Mouse (Mus musculus) regulatory T cell (primary cell): ENCODE data around the gene Eri3.

ENCODE experiments used
- in situ Hi-C: fragments of 300-600 bp; cut with MboI, MseI; formaldehyde crosslinking; loops from one replicate; pipeline ENCODE4 v1.15.1; 2025; ENCODE audit warnings: high pct_unique_total_duplicates

Eri3 gene

DNA sequence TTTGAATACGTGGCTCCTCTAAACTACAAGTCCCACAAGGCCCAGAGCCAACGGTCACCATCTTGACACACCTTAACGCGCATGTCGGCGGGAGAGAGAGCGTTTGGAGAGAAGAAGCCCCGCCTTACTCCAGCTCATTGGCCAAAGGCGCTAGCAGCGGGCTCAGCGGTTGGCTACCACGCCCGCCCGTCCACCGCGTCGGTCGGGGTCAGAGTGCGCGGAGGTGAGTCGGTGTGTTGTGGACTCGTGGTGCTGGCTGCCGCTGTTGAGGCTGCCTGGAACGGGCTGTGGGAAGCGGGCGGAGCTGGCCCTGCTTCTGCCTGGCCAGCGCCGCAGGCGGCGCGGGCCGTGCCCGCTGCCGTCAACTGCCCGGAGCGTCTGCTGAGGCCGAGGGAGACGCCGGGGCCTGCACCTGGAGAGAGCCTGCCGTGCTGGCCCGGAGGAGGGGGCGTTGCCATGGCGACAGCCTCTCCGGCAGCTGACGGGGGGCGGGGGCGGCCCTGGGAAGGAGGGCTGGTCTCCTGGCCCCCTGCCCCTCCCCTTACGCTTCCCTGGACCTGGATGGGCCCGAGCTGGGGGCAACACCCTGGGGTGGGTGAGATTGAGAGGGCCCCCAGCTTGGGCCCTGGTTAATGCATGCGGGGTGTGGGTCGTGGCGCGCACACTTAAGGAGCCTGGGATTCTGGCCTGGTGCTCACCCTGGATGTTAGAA is at the start of gene Eri3:
Gene Eri3, plus strand, starts transcription at position 226 of the 712 bp plus-strand sequence.
- in situ Hi-C loops, result no loop called here

DNA sequence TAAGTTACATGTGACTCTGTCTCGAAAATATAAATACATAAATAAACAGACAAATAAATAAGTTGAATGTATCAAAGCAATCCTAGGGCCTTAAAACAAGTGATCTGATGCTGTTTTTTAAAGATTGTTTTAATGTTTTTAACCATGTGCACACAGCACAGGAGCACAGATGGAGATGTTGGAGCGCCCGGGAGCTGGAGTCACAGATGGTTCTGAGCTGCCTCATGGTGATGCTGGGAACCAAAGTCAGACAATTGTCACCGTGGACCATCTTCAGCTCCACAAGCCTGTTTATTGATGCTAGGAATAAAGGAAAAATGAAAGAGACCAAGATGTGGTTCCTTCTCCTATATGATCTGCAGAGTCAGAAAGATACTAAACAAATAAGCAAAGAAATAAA is 31.9 kb upstream of the Eri3 start:
- in situ Hi-C loops, result no loop called here

DNA sequence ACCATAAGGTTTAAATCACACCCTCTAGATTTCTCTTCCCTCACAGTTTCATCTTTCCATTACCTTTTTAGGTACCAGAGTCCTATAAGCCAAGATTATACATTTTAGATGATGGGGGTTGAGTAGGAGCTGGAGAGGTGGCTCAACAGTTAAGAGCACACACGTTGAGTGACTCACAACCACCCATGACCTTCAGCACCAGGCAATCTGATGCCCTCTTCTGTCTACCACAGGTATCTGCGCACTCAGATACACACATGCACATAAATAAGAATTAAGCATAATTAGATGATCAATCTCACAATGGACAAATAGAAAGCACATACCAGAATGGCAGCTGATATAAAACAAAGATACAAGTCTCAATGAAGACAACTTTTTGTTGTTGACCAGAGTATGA is 28.8 kb upstream of the Eri3 start:
- in situ Hi-C loops, result no loop called here

DNA sequence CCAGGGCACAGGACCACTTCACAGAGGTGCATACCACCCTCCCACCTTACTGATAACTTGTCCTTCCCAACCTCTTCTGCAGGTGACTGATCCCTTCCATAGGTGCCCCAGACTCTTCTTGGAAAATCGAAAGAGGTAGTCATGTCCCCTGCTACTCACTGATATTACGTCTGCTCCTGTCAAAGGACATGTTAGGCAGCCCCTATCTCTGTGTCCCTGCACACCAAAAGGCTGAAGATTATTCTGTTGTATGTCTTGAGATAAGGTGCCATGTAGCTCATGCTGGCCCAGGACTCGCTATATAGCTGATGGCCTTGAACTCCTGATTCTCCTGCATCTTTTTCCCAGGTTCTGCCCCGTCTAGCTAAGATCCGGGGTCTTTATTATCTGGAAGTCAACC is 24.2 kb upstream of the Eri3 start:
- in situ Hi-C loops, result loop anchor here (5.0 kb wide), 1 partner anchor 199 kb away; no protein-coding TSS in a partner anchor

DNA sequence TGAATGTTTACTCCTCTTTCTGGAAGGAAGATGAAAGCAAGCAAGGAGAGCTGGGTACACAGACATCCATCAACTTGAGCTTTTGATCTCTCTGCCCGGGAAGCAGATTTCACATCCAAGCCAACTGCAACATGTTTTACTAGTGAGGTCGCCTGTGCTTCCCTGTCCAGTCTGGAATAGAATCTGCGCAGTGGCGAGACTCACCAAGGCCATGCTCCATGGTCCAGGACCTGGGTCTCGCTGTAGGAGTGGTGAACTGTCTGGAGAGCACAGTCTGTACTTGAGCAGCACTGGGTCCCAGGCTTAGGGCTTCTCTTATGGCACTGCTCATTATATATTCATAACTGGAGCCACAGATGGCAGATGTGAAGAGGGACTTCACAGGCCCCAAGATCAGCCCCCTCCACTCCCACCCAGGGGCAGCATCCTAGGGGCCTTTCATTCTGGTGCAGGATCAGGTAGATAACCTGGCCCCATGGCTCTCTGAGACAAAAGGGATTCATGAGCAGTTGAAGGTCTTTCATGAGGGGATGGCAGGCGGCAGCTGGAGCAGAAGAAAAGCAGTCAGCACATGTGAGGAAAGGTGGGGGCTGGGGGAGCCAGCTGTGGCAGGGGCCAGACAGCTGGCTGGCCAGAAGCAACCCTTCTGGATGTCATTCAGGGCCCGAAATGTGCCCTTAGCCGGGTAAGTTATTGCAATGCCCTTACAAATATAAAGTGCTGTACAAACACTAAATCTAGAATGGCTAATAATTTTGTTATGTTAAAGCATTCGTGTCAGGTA is 22.9 kb upstream of the Eri3 start:
- in situ Hi-C loops, result loop anchor here (5.0 kb wide), 1 partner anchor 200 kb away; no protein-coding TSS in a partner anchor

DNA sequence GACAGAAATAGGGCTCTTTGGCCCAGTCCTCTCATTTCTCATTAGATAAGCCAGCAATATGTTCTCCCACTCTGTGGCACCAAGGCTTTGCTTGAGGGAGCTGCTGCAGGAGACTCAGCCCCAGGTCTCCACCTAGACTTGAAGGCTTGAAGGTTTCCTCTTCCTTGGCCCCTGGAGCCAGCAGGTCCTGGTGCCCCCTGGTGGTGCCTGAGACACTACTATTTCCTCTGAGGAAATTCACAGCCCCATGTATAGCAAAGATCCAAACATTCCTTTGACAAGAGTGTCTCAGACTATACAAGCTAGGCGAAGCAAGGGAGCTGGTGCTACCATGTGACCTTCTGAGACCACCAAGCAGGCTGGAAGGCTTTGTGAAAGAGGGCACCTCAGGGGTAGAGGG is 22.2 kb upstream of the Eri3 start:
- in situ Hi-C loops, result loop anchor here (5.0 kb wide), 1 partner anchor 201 kb away; no protein-coding TSS in a partner anchor

DNA sequence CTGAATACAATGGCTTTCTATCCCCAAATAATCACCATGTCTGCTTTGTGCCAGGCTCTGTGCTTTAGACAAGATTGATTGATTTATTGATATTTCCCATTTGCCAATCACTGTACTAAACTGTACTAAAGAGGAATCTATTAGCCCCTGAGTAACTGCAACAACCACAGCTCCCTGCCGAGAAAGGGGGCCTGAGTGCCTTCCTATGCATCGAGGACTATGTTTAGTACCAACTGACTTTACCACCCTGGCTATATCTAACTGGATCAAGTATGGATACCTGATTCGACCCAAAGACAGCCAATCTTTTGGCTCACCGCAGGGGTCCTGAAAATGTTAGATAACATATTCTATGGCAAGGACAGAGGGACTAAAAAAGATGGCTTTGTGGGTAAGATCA is 20.3 kb upstream of the Eri3 start:
- in situ Hi-C loops, result loop anchor here (5.0 kb wide), 1 partner anchor 203 kb away; no protein-coding TSS in a partner anchor

DNA sequence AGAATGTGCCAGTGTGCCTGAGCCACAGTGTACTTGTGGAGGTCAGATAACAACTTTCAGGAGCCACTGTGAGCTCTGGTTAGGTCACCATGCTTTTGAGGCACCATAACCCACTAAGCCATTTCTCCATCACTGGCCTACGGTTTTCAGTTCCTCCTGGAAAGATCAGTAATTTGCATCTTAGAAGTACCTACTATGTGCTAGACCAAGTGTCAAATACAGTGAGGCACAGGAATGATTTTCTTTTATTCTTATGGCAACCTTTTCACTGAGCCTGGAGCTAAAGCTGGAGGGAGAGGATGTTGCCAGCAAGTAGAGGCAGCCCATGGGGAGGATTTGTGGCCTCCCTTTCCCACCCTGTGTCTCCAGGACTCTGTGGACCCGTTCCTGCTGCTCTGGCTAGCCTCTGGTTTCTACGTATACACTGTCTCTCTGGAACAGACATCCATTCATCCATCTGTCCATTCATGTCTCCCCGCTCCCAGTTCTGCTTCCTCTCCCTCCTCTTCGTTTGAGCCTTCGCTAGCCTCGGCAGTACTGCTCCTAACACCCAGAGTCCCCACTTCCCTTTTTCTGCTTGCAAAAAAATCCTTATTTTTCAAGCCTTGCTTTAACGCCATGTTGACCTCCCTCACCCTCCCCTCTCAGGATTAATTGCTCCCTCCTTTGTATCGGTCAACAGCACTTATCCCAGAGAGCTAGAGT is 14.5 kb upstream of the Eri3 start:
- in situ Hi-C loops, result no loop called here

DNA sequence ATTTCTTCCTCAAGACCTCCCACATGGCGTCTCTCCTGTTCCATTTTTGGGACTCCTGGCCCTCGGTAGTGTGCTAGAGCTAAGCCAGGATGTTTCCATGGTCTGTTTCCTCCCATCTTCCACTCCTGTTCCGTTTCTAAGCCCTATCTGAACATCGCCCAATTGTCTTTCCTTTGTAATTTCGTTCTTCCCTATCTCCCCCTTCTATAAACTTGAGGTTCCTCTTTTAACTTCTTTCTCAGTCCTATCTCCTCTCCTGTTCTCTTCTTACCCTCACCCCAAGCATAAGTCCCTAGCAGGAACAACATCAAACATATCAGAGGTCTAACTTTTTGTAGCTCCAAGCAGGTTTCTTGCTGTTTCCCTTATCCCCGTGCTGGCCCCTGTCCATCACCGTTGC is 13.2 kb upstream of the Eri3 start:
- in situ Hi-C loops, result no loop called here

DNA sequence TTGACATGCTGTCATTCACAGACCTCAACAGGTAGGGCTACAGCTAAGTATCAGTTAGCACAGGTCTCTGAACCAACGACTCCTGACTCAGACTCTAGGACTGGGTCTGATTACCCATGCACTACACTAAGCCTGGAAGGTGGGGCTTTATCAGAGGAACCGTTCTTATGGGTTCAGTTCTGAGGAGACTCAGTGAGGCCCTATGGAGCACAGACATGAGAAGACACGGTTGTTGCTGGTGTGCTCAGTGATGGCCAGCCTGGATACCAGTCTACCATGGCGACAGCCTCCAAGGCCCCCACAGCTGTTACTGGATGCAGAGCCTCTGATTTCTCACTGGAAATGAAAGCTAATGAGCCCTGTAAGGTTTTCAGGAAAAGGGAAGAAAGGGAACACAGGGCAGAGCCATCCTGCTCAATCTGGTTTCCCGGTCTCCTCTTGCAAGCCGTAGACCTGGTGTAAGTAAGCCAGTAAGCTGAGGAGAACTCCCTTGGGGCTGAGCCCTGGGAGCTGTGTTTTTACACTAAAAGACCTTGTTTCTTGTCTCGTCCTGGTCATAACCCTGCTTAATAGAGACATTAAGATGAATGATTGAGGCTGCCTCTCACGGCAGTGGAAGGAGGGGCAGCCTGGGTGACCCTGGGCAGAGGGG is 10.7 kb upstream of the Eri3 start:
- in situ Hi-C loops, result no loop called here

DNA sequence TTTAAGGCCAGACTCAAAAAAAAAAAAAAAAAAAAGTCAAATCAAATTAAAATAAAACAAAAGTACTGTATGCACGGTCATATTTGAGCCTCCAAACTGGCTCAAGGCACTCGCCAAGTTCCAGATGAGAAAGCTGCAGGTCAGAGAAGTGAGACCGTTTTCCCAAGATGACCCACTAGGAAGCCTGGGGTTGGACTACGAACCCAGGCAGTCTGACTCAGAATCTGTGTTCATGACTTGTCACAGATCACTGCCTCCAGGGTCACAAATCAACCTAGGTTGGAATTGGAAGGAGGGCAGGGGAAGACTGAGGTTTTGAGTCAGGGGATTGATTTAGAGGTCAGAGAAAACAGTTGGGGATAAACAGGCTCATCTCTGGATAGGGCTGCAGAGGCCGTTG is 9.6 kb upstream of the Eri3 start:
- in situ Hi-C loops, result no loop called here

DNA sequence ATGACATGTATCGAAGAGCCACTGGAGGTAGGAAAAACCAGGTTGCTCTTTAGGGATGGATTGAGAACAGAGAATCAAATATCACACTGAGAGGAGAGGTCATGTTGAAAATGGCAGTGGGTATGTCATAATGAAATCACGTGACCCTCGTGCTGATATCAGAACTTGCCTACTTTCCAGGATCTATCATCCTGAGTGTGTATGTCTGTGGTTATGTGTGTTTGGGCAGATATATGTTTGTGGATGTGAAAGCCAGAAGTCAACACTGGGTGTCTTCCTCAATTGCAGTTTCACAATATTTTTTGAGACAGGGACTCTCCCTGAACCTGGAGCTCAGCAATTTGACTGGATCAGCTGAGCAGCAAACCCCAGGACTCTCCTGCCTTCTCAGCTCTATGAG is 4.7 kb upstream of the Eri3 start:
- in situ Hi-C loops, result no loop called here

DNA sequence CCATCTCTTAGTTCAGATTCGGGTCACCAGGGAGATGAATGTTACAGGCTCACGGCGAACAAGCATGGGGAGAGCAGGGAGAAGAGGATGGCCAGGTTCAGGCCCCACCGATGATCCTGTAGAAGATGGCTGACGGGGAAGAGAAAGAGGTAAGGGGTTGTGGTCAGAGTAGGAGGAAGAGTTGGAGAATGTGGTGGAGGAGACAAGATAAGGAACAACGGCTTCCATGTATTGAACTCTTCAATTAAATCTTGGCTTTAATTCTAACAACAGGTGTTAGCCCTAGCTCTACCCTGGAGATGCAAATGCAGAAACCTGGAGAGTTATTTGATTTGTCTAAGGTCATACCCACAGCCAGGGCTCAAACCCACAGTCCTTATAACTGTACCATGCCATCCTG is 3.5 kb upstream of the Eri3 start:
- in situ Hi-C loops, result no loop called here

DNA sequence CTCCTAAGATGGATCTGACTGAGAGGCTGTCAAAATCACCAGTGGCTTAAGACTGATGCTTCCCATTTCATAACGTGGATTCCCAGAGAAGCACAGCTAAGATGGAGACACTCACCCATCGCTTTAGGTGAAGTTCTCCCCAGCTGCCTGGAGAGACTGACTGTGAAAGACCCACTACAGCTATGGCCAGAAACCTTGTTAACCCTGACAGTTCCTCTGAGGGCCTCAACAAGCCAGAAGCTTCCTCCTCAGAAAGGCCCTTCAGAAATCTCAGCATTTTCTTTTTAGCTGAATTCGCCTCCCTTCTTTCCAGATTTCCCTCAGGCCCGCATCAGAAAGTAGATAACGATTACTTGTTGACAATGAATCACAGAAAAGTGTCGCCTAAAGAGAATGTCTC is 589 bp upstream of the Eri3 start:
- in situ Hi-C loops, result no loop called here

DNA sequence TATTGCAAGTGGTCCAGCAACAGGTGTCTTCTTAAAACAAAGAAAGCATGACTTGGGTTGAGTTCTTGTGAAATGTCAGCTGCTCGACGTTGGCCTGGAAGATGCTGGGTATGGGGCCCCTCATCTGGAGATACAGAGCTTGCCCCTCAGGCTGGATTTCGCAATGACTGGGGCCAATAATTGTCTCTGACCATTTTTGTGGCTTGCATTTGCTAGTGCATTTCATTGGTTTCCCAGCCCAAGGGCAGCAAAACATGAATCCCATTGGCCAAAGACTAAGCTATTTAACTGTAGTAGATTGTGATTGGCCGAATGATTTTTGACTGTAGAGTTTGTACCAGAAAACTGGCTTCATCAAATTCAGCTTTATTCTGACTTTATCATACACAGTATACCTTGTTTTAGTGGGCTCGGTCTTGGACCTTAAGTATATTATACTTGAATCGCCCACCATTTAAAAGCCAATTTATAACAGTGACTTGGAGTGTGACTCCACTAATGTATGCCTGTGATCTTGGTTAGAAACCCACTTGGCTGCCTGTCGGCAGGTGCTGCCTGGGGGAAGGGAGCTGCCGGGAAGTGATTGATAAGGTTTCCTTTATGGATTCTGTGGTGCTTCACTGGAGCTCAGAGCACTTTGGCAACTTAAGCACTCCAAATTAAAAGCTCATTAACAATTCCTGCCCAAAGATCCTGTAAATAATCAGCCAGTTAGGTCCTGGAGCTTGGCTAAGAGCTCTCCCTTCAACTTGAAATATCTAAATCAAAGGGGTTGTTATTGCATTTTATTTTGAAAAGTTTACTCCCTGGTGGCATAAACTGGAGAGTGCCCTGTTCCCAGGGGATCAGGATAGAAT is 1.2 kb downstream of the Eri3 start:
- in situ Hi-C loops, result no loop called here

DNA sequence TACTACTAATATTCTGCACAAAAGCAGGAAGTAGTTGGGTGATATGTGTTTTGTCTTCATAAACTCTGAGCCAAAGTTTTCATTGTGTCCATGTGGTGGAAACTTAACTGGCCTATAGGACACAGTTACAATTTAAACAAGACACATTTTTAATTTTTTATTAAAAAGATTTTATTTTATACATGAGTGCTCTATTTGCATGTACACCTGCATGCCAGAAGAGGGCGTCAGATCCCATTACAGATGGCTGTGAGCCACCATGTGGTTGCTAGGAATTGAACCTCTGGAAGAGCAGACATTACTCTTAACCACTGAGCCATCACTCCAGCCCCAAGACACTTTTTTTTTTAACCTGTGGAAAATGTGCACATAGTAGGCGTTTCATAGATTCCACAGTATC is 5.3 kb downstream of the Eri3 start:
- in situ Hi-C loops, result no loop called here

DNA sequence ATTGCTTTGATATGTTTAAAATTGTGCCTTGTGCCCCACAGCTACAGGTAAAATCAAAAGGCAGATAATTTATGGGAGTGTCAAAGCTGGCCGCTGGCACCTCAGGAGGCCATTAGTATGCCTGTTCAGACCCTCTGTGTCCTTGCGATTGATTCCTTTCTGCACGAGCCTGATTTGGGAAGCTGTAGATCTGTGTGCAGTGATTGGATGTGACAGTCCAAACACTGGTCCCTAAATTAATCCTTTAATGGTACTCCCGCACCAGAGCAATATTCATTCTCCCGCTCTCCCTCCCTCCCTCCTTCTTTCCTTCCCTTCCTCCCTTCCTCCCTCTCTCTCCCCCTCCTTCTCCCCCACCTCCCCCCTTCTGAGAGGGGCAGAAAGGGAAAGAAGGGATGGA is 6.2 kb downstream of the Eri3 start:
- in situ Hi-C loops, result no loop called here

DNA sequence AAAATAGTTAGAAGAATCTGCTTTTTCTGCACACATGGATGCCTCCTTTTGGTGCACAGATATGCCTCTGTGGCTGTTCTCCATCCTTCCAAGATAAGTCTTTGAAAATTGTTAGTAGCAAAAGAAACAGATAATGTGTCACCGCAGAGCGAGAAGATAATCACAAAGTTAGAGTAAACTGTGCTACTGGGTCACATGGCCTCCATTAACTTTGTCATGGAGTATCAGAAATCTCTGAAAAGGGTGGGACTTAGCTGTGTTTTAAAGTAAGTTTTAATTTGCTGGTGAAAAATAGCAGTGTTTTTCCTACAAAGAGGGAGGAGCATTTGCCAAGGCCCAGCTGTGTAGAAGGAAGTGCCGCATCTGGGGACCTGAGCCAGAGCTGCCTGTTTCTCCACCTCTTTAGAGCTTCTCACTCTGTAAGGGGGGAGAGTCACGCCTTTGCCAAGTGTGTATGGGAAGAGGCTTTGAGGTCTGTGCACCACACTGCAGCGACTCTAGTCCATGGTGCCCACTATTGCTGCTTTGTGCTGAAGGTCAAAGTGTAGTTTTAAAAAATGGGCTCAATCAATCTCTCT is 7.0 kb downstream of the Eri3 start:
- in situ Hi-C loops, result no loop called here

DNA sequence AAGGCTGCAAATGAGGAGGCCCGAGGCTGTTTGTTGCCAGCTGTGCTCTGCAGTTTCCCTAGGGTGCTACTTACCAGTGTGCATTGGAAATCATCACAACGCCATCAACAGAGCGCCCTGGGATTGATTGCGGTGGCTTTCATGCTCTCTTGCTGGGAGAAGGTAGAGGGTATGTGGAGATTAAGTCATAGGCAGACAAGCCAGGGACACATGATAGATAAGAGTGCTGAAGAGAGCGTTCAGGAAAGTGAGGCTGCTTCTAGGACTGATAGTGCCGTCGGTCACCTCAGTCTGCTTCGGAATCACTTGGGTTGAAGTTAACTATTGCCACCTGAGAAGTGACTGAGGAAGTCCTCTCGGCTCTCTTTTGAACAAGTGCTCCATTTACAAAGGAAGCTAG is 13.8 kb downstream of the Eri3 start:
- in situ Hi-C loops, result no loop called here

DNA sequence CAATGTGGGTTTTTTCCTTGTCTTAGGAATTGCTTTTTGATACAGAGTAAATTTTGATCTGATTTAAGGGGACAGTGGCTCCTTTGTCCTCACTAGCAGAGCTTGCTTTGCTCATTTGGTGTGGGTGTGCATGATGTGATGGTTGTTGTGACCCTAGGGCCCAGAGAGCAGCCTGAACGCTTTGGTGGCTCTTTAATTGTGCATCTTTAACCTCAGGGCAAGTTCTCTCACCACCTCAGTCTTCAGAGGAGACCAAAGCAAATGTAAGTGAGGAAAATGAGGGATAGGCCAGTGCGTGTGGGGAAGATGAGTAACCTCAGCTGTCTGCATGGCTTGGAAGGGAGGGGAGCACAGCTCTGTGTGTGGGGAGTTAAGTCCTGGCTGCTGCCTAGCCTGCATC is 18.7 kb downstream of the Eri3 start:
- in situ Hi-C loops, result no loop called here

DNA sequence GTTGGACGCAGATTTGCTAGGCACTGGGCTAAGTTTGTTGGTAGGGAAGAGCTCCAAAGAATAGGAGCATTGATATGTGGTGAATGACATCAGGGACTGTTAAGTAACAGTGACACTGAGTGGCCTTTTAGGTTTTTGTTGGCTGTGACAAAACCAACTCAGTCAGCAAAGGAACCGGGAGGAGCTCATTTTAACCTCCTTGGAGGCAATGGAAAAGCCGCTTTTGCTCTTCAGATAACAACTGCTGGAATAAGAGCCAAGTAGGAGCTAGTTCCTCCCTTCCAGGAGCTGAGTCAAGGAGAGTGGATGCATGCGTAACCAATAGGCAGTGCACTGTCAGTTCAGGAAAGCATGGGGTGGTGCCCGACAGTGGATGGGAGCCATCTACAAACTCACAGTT is 20.8 kb downstream of the Eri3 start:
- in situ Hi-C loops, result no loop called here
